Mouse (Mus musculus) neutrophil, adult 5-6 weeks (primary cell): Measurements from ENCODE around the gene Tmem35b. TPM values are rescaled to one million over a fixed set of nuclear protein-coding genes. Genes with fewer than 3 reads are reported as not detected.
"Not testable (repeated sequence)": the region's sequence is repeated elsewhere in the genome, so short reads cannot be mapped to it uniquely, and the experiment has no call there.

Experiments used
- ATAC-seq: fragments of 151-379, 151-347 bp; 2 replicates; pipeline ENCODE4 v1.8.0; 2017; ENCODE audit warnings: mild to moderate bottlenecking, moderate TSS enrichment; ENCODE audit not compliant: insufficient number of reproducible peaks, poor library complexity, low FRiP score, severe bottlenecking; ENCODE audit errors: extremely low read depth
- total RNA-seq: library from RNA; stranded (forward); fragments of 200-1000 nt; gene quantifications from 2 replicates; pipeline ENCODE4 v1.2.3, GENCODE M21; 2017

Tmem35b gene
- 7.6 and 8.1 TPM in 2 replicates for total RNA-seq

GRCm38 (mm10) chr4:127123391-127123790 is at the start of gene Tmem35b:
Tmem35b (plus strand) TSS chr4:127123691.
- no peak for ATAC-seq

GRCm38 (mm10) chr4:127074915-127075314 is 48.6 kb upstream of the Tmem35b start:
- no peak for ATAC-seq

GRCm38 (mm10) chr4:127076875-127077548 is 46.5 kb upstream of the Tmem35b start, which contains the start of gene Zmym6:
Zmym6 (plus strand) TSS chr4:127077383.
- ATAC-seq: peak; percentile 82

GRCm38 (mm10) chr4:127080806-127081205 is 42.7 kb upstream of the Tmem35b start:
- no peak for ATAC-seq

GRCm38 (mm10) chr4:127083131-127083530 is 40.4 kb upstream of the Tmem35b start:
- no peak for ATAC-seq

GRCm38 (mm10) chr4:127085761-127086160 is 37.7 kb upstream of the Tmem35b start:
- no peak for ATAC-seq

- ATAC-seq: no peak
Observed at GRCm38 (mm10) chr4:127091188-127091587, 32.3 kb upstream of the Tmem35b start.

GRCm38 (mm10) chr4:127095090-127095489 is 28.4 kb upstream of the Tmem35b start:
- no peak for ATAC-seq

GRCm38 (mm10) chr4:127099552-127099951 is 23.9 kb upstream of the Tmem35b start:
- not testable (repeated sequence) for ATAC-seq

- no peak for ATAC-seq
Observed at GRCm38 (mm10) chr4:127107566-127107965, 15.9 kb upstream of the Tmem35b start.

- ATAC-seq: no peak
Observed at GRCm38 (mm10) chr4:127110570-127110969, 12.9 kb upstream of the Tmem35b start.

- ATAC-seq: no peak
Observed at GRCm38 (mm10) chr4:127124331-127124730, 840 bp downstream of the Tmem35b start.

- peak; percentile 95 for ATAC-seq
Observed at GRCm38 (mm10) chr4:127125834-127126463, 2.5 kb downstream of the Tmem35b start.

- no peak for ATAC-seq
Observed at GRCm38 (mm10) chr4:127134687-127135086, 11.2 kb downstream of the Tmem35b start.

GRCm38 (mm10) chr4:127137591-127137990 is 14.1 kb downstream of the Tmem35b start:
- ATAC-seq: no peak

GRCm38 (mm10) chr4:127138486-127138885 is 15.0 kb downstream of the Tmem35b start:
- no peak for ATAC-seq

GRCm38 (mm10) chr4:127150031-127150430 is 26.5 kb downstream of the Tmem35b start:
- no peak for ATAC-seq

- no peak for ATAC-seq
Observed at GRCm38 (mm10) chr4:127153345-127153744, 29.9 kb downstream of the Tmem35b start.

- ATAC-seq: no peak
Observed at GRCm38 (mm10) chr4:127155757-127156156, 32.3 kb downstream of the Tmem35b start.

GRCm38 (mm10) chr4:127157746-127158145 is 34.3 kb downstream of the Tmem35b start:
- ATAC-seq: no peak
